Mouse (Mus musculus): ENCODE results near the gene Smap2. TPM values are rescaled to one million over a fixed set of nuclear protein-coding genes. Genes with fewer than 3 reads are reported as not detected.

Smap2 gene
- total RNA-seq, 1 experiment = 8.3 TPM

DNA sequence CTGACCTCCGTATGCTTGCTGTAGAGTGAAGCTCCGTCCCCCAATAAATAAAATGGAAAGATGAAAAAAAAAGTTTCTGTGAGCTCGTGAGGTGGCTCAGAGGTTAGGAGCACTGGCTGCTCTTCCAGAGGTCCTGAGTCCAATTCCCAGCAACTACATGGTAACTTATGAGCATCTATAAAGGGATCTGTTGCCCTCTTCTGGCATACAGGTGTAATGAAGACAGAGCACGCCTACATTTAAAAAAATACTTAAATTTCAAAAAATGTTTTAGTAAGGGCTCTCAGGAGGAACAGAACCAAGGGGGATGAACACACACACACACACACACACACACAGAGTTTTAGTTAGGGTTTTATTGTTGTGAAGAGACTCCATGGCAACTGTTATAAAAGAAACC lies 14.4 kb upstream of the Smap2 start:
- Histone ChIP-seq H3K4me3 (ENCODE audit: insufficient read depth in 1 of 2, low read depth in 1 of 2, low read length in 2 of 2, poor library complexity in 1 of 2, severe bottlenecking in 1 of 2) (no peak overlapping the region), H3K9me3 (ENCODE audit: control insufficient read depth, insufficient read depth, low read depth, low read length) (no peaks in the 10 kb centered on the region), H3K4me1 (ENCODE audit: control insufficient read depth in 2 of 2, insufficient read depth in 2 of 2, low read length in 2 of 2, poor library complexity in 1 of 2) (peaks cover 2 to 6% of the 10 kb centered on the region in 2 experiments; a peak in 2 of 4 replicates), H3K9ac (ENCODE audit: insufficient read depth, low read depth, low read length, poor library complexity, severe bottlenecking) (no peak overlapping the region), H3K27ac (ENCODE audit: insufficient read depth, low read depth, low read length, poor library complexity, severe bottlenecking) (no peak overlapping the region), H3K36me3 (ENCODE audit: control insufficient read depth, insufficient read depth, low read length, poor library complexity, severe bottlenecking) (no peaks in the 10 kb centered on the region)
- DNase-seq (ENCODE audit: low read depth, low spot score) = no peak
- TF ChIP-seq HCFC1 (IDR thresholded peaks at IDR 0.05; ENCODE audit: borderline replicate concordance, insufficient read depth, low read length) = no peak
- no peak for TF ChIP-seq MAFK (IDR thresholded peaks at IDR 0.05; ENCODE audit: insufficient read depth, low read depth, low read length)
- no peak for TF ChIP-seq ZNF384 (IDR thresholded peaks at IDR 0.05; ENCODE audit: low read depth, low read length)
- no peak for TF ChIP-seq CHD2 (IDR thresholded peaks at IDR 0.05; ENCODE audit: low read depth, low read length)
- TF ChIP-seq ZC3H11A (IDR thresholded peaks at IDR 0.05; ENCODE audit: borderline replicate concordance, low read depth, low read length) = no peak
- in situ Hi-C loops (cut with MboI; ENCODE audit: low sequenced_read_pairs in 2 of 2, unreplicated experiment in 2 of 2) = no loop called here

GRCm38 (mm10) chr4:121029632-121030031 lies 12.6 kb upstream of the Smap2 start:
- Histone ChIP-seq H3K9ac (ENCODE audit: insufficient read depth, low read depth, low read length, poor library complexity, severe bottlenecking) (no peak overlapping the region), H3K4me3 (ENCODE audit: insufficient read depth in 1 of 2, low read depth in 1 of 2, low read length in 2 of 2, poor library complexity in 1 of 2, severe bottlenecking in 1 of 2) (no peak overlapping the region), H3K4me1 (ENCODE audit: control insufficient read depth in 2 of 2, insufficient read depth in 2 of 2, low read length in 2 of 2, poor library complexity in 1 of 2) (peaks cover 2 to 6% of the 10 kb centered on the region in 2 experiments; a peak in 2 of 4 replicates), H3K9me3 (ENCODE audit: control insufficient read depth, insufficient read depth, low read depth, low read length) (no peaks in the 10 kb centered on the region), H3K27ac (ENCODE audit: insufficient read depth, low read depth, low read length, poor library complexity, severe bottlenecking) (no peak overlapping the region), H3K36me3 (ENCODE audit: control insufficient read depth, insufficient read depth, low read length, poor library complexity, severe bottlenecking) (no peaks in the 10 kb centered on the region)
- in situ Hi-C loops (cut with MboI; ENCODE audit: low sequenced_read_pairs in 2 of 2, unreplicated experiment in 2 of 2) = no loop called here
- TF ChIP-seq HCFC1 (IDR thresholded peaks at IDR 0.05; ENCODE audit: borderline replicate concordance, insufficient read depth, low read length) (no peak), ZNF384 (IDR thresholded peaks at IDR 0.05; ENCODE audit: low read depth, low read length) (no peak), ZC3H11A (IDR thresholded peaks at IDR 0.05; ENCODE audit: borderline replicate concordance, low read depth, low read length) (no peak), MAFK (IDR thresholded peaks at IDR 0.05; ENCODE audit: insufficient read depth, low read depth, low read length) (no peak), CHD2 (IDR thresholded peaks at IDR 0.05; ENCODE audit: low read depth, low read length) (no peak)
- DNase-seq (ENCODE audit: low read depth, low spot score) = no peak

- Histone ChIP-seq H3K9ac (ENCODE audit: insufficient read depth, low read depth, low read length, poor library complexity, severe bottlenecking) (no peak overlapping the region), H3K4me1 (ENCODE audit: control insufficient read depth in 2 of 2, insufficient read depth in 2 of 2, low read length in 2 of 2, poor library complexity in 1 of 2) (peaks cover 3 to 4% of the 10 kb centered on the region in 2 experiments; a peak in 2 of 4 replicates), H3K36me3 (ENCODE audit: control insufficient read depth, insufficient read depth, low read length, poor library complexity, severe bottlenecking) (no peaks in the 10 kb centered on the region), H3K27ac (ENCODE audit: insufficient read depth, low read depth, low read length, poor library complexity, severe bottlenecking) (no peak overlapping the region), H3K4me3 (ENCODE audit: insufficient read depth in 1 of 2, low read depth in 1 of 2, low read length in 2 of 2, poor library complexity in 1 of 2, severe bottlenecking in 1 of 2) (no peak overlapping the region), H3K9me3 (ENCODE audit: control insufficient read depth, insufficient read depth, low read depth, low read length) (no peaks in the 10 kb centered on the region)
- in situ Hi-C loops (cut with MboI; ENCODE audit: low sequenced_read_pairs in 2 of 2, unreplicated experiment in 2 of 2) = no loop called here
- peak; percentile 66 for DNase-seq (ENCODE audit: low read depth, low spot score)
- TF ChIP-seq HCFC1 (IDR thresholded peaks at IDR 0.05; ENCODE audit: borderline replicate concordance, insufficient read depth, low read length) (no peak), CHD2 (IDR thresholded peaks at IDR 0.05; ENCODE audit: low read depth, low read length) (no peak), MAFK (IDR thresholded peaks at IDR 0.05; ENCODE audit: insufficient read depth, low read depth, low read length) (no peak), ZC3H11A (IDR thresholded peaks at IDR 0.05; ENCODE audit: borderline replicate concordance, low read depth, low read length) (peak; percentile 75; the same call in 1 of the 2 replicates)
These were observed 11.8 kb upstream of the Smap2 start for GRCm38 (mm10) chr4:121028659-121029392.

- Histone ChIP-seq H3K36me3 (ENCODE audit: control insufficient read depth, insufficient read depth, low read length, poor library complexity, severe bottlenecking) (no peaks in the 10 kb centered on the region), H3K27ac (ENCODE audit: insufficient read depth, low read depth, low read length, poor library complexity, severe bottlenecking) (no peak overlapping the region), H3K9me3 (ENCODE audit: control insufficient read depth, insufficient read depth, low read depth, low read length) (no peaks in the 10 kb centered on the region), H3K9ac (ENCODE audit: insufficient read depth, low read depth, low read length, poor library complexity, severe bottlenecking) (no peak overlapping the region), H3K4me1 (ENCODE audit: control insufficient read depth in 2 of 2, insufficient read depth in 2 of 2, low read length in 2 of 2, poor library complexity in 1 of 2) (peaks cover 3% of the 10 kb centered on the region in 2 experiments; a peak in 1 of 4 replicates), H3K4me3 (ENCODE audit: insufficient read depth in 1 of 2, low read depth in 1 of 2, low read length in 2 of 2, poor library complexity in 1 of 2, severe bottlenecking in 1 of 2) (no peak overlapping the region)
- in situ Hi-C loops (cut with MboI; ENCODE audit: low sequenced_read_pairs in 2 of 2, unreplicated experiment in 2 of 2) = no loop called here
- no peak for DNase-seq (ENCODE audit: low read depth, low spot score)
- TF ChIP-seq ZC3H11A (IDR thresholded peaks at IDR 0.05; ENCODE audit: borderline replicate concordance, low read depth, low read length) (no peak), MAFK (IDR thresholded peaks at IDR 0.05; ENCODE audit: insufficient read depth, low read depth, low read length) (no peak), CHD2 (IDR thresholded peaks at IDR 0.05; ENCODE audit: low read depth, low read length) (no peak), ZNF384 (IDR thresholded peaks at IDR 0.05; ENCODE audit: low read depth, low read length) (no peak)
These were observed 11.1 kb upstream of the Smap2 start for GRCm38 (mm10) chr4:121028146-121028545.
